Mouse (Mus musculus) left cerebral cortex, postnatal 10 days (tissue): ENCODE measurements around the gene Csrp3. TPM values are rescaled to one million over a fixed set of nuclear protein-coding genes. Genes with fewer than 3 reads are reported as not detected.
A peak's percentile ranks its signal among the peaks of the same experiment; 100 is the strongest.

Experiments
- DNase-seq, 2 experiments: peaks; one replicate each; pipeline ENCODE4 v3.0.0; 2021 to 2022; ENCODE audit warnings: low spot score in 2 of 2, mixed read lengths in 1 of 2; ENCODE audit errors: extremely low spot score in 1 of 2
- intact Hi-C: fragments of 180-260 bp; cut with DNase I; formaldehyde crosslinking; loops from one replicate; pipeline ENCODE4 v1.15.1; 2025
- total RNA-seq, 2 experiments: library from RNA; stranded (reverse); gene quantifications; 2 replicates each; pipeline ENCODE4 v1.2.3; 2021

Csrp3 gene
- not detected for total RNA-seq

DNA sequence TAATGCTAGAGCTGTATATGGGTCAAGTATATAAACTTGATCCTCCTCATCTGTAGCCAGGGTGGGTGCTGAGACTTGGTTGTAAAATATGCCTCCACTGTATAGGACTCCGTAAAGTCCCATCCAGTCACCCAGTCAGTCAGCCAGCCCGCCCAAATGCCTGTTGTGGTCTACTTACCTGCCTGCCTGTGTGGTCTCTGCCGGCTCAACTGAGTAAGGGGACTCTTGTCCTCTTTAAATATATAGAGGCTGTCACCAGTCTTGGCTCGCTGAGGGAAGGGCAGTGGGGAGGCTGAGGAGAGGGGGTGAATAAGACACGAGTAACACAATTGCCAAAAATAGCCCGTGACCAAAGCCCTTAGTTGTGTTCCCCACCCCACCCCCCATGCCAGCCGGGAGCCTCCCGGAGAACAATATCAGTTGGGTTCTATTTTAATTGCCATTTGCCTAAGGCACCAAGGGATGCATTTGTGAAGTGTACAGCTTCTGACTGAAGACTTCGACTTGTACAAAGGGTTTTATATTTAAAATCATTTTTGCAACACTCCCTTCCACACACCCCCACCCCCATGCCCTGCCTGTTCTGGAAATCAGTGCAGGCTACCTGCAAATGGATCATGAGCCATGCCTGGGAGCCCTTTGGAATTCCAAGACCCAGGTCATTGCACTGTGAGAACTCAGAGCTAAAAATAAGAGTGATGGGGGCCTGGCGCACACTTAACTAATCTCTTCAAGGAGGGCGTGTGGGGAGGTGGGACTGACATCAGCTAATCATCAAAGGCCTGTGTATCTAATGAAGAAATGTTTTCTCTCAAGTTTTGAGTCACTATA lies at the start of gene Csrp3:
Csrp3 (minus strand) TSS at position 214 of the 831 bp plus-strand sequence.
- intact Hi-C loops, result no loop called here
- DNase-seq, result no peak

DNA sequence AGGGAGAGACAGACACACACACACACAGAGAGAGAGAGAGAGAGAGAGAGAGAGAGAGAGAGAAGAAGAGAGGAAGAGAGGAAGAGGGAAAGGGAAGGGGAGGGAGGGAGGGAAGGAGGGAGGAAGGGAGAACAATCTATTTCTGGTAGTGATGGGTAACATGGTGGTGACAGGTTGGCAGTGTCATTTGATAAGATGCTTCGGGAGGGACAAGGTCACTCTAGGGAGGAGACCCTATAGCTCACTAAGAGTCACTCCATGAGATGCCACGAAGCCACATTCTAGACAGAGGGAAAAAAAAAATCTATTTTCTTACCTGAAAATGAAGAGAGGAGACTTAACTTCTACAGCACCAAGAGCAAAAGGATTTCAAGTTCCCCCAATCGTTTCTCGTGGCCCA lies 48.2 kb upstream of the Csrp3 start:
- intact Hi-C loops, result no loop called here
- no peak for DNase-seq

DNA sequence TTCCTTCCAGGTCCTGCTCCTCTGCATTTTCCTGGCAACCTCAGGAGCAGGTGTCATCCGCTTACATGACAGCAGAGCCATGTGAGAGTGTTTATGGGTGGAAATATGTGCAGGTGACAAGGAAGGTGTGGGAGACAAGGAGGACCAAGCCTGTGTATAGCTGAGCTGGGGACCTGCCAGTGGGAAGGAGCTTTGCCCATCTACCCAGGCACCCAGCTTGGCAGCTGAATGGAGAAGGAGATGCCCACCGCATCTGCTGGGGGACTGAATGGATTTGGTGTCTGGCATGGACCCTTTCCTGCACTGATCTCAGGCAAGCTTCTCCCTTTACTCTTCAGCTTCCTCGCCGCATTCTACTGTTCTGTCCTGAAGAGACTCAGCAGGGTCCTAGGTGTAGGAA lies 47.6 kb upstream of the Csrp3 start:
- DNase-seq, result no peak
- intact Hi-C loops, result no loop called here

GRCm38 (mm10) chr7:48894763-48895162 lies 46.9 kb upstream of the Csrp3 start:
- DNase-seq, result no peak
- intact Hi-C loops, result loop anchor here (1.0 kb wide), 1 partner anchor 227 kb away; no protein-coding TSS in a partner anchor

DNA sequence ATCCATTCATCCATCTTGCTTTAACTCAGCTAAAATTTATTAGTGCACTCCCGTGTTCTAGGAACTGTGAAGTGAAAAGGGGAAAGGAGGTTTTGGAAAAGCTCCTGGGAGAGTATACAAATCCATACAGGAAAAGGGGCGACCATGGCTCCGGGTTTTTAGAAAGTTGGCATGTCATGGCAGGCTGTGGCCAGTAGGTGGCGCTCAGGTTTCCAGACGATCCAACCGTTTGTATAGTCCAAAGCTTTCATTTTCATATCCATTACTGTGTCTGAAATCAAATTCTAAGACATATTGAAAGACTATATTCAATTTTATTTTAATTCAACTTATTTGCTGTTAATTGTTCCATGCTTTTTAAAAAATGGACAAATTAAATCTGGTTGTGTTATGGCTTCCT lies 46.3 kb upstream of the Csrp3 start:
- peak; percentile 61 to 71 for DNase-seq

DNA sequence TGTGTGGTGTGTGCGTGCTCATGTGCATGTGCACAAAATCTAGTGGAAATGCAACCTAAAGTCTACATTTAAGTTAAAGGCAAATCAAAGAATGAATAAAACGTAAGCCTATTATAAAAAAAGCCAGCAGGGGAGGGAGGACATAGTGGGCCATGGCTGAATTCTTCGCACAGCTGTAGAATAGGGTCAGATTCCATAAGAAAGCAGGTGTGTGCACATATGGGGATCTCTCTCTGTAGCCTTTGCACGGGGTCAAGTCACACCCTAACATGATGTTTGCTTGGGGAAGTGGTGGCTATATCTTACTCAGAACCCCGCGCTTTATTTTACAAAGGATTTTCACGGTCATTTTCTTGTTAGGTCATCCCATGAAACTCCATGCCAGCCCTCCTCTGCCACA lies 45.3 kb upstream of the Csrp3 start:
- intact Hi-C loops, result no loop called here
- no peak for DNase-seq

More for the DNA sequence above, 46.3 kb upstream of the Csrp3 start:
- intact Hi-C loops, result loop anchor here (1.0 kb wide), 1 partner anchor 227 kb away; no protein-coding TSS in a partner anchor

DNA sequence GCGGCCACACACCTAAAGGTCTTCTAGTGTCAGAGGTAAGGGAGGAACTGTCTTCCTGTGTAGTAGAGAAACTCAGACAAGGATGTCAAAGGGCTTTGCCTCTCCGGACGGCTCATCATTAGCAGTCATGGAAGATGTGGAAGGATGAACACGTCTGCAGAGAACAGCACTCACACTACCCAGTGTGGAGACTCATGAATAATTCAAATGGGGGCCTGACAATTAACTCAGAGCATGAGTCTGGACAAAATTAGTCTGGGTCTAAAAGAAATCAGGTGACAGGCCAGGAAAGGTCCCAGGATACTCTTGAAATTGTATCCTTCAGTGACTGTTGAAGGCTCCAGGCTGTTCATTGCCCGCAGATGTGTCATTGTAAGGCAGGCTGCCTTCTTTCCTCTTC lies 43.2 kb upstream of the Csrp3 start:
- intact Hi-C loops, result no loop called here

GRCm38 (mm10) chr7:48888751-48889150 lies 40.9 kb upstream of the Csrp3 start:
- intact Hi-C loops, result no loop called here
- no peak for DNase-seq

More for the DNA sequence above, 43.2 kb upstream of the Csrp3 start:
- DNase-seq, result no peak

DNA sequence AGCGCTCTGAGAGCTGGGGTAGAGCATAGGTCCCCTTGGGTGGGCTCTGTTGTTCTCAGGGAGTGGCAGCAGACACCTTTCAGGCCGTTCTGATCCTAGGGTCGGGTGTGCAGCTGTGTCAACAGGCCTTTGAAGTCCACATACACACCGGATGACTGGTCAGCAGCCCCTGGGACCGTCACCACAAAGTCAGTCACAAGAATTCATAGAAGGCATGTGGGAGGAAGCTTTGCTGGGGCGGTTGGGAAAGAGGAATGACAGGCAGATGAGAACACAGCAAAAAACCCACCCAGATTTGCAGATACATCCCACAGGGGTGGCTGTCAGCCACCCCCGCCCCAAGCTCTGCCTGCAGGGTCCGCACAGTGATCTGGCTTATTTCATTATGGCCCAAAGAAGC lies 40.1 kb upstream of the Csrp3 start:
- intact Hi-C loops, result no loop called here
- DNase-seq, result peak in 1 of 2 experiments; percentile 51

DNA sequence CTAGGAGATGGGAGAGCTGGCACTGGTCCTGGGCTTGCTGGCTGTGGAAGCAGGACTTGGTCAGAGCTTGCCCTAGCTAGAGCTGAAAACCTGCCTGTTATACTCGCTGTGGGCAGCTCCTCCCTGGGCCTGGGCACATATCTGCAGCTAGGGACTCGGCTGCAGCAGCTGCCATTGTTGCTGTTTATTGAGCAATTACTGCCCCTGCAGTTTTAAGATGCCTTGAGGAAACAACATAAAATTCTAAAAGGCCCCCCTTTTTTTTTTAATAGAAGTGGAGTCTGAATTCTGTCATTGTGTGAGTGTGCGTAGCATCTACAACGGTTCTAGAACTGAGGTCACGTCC lies 36.4 kb upstream of the Csrp3 start:
- intact Hi-C loops, result no loop called here
- DNase-seq, result no peak

DNA sequence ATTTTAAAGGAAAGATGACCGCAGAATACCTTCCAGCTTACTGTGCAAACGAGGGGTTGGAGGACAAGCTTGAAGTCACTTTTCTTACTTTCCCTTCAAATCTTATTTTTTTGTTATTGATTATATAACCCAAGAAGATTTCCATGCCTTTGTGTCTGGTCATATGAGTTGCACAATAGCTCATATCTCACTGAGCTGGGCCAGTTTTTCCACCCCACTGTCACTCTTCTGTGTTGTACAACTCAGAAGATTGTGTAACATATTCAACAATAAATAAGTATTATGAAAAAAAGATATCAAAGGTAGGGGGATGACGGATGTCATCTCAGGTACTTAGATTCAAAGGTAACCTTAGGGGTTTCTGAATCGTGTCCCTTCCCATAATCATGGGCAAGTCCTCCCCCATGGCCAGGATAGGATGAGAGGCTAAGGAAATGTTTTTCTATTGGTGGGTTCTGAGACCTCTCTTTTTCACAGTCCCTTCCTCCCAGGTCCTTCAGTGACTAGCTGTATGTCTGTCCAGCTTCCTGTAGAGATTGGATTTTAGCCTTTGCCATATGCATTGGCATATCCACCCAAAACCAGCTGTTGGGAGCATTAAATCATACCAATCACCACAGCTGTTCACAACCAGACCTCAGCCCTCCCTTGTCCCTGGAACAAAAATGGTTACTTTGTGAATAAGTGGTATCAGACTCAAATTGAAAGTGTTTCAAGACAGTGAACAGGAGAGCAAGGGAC lies 35.9 kb upstream of the Csrp3 start:
- intact Hi-C loops, result no loop called here

DNA sequence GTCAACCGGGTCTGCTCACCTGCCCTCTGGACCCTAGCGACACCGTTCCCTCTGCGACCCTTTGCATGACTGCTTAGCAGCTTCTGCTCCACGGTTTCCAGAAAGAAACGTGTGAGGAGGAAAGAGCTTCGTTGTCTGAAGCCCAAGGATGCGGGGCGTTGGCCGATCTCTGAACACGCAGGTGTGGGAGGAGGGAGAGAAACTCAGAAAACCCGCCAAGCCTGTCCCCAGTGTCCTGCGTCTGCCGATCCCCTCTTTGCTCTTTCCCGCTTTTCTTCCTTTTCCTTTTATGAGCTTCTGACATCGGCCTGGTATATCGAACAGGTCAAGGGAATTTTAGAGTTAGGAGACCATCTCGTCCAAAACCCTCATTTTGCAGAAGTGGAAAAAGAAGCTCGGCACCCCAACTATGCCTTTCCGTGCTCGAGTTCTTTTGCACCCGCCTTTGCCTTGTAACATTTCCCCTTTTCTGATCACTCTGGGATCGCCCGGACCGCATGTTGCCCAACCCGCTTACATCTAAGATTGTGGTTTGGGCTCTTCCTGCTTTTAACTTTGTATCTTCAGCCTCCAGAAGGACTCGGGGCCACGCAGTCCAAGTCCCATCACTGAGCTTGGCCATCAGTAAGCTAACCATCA lies 34.3 kb upstream of the Csrp3 start:
- DNase-seq, result no peak
- intact Hi-C loops, result no loop called here

More for the DNA sequence above, 35.9 kb upstream of the Csrp3 start:
- no peak for DNase-seq

DNA sequence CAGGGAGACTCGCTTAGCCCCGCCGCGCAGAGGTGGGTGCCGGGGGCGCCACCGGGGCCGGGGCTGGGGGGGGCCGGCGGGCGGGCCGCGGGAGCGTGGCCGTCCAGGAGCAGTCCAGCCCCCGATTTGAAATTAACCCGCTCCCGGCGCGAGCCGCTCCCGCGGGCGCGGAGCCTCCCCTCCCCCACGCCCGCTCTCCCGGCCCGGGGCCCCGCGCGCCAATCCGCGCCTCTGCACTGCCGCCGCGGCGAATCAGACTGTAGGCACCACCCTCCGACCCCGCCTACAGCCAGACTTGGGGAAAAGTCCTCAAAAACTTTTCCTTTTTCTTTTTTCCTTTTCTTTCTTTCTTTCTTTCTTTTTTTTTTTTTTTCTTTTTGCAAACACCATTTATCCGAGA lies 33.7 kb upstream of the Csrp3 start, which contains the start of gene E2f8:
E2f8 (minus strand) TSS at position 111 of the 400 bp plus-strand sequence.
- DNase-seq, result peak in 1 of 2 experiments; percentile 86
- intact Hi-C loops, result no loop called here

DNA sequence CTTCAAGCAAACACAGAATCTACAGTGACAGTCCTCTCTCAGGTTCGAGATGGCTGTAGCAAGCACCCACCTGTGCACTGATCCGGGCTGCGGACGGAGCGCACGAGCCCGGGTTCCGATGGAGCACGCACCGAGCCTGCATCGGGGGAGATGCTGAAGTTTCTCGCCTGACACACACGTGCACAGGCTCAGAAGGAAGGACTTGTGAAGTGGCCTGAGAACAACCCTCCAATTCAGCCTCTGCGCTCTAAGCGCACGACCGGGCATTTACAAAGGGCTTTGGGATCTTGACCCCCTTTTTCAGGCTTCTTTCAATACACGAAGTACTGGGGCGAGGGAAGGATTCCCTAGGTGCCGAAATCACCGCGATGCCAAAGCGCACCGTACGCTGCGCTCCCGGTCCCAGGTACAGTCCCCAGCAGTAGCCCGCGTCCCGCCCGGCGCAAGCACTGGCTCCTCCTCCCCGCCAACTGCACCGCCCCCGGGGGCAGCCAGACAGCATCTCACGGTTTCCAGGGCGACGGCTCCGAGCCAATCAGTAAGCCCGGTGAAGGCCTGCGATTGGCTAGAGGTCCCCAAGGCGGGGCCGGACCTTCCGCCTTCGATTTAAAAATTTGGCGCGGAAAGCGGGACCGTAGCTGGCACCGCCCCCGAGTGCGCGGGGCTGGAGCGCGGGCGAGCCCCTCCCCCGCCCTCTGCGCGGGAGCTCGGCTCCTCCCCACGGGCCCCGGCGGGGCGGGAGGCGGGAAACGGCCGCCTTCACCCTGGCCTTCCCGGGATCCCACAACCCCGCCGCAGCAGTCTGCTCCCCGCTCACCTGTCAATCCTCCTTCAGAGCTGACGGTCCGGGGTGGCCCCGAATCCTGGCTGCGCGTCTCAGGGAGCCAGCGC lies 33.0 kb upstream of the Csrp3 start:
- peak; percentile 96 to 99 for DNase-seq

DNA sequence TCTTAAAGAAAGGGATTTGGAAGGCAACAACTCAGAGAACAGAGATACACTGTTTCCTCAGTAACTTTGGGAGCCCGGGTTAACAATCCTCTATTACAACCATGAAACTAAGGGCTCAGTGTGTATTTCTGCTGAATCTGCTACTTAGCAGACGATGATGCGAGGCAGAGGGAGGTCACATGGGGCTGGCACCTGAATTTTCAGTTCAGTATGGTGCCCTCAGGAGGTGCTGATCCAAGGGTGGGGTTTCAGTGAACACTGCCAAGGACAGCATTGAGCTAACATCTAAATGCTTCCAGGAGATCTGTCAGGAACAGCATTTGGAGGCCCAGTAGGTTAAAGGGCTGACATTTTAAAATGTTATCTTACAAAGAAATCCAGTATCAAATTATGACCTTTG lies 31.7 kb upstream of the Csrp3 start:
- intact Hi-C loops, result loop anchor here (5.0 kb wide), 1 partner anchor 47 kb away; no protein-coding TSS in a partner anchor
- no peak for DNase-seq

More for the DNA sequence above, 33.0 kb upstream of the Csrp3 start:
- intact Hi-C loops, result no loop called here

GRCm38 (mm10) chr7:48877786-48878390 lies 30.1 kb upstream of the Csrp3 start:
- intact Hi-C loops, result loop anchor here (2.0 to 5.0 kb wide), 2 partner anchors 46 to 127 kb away; no protein-coding TSS in a partner anchor
- no peak for DNase-seq

DNA sequence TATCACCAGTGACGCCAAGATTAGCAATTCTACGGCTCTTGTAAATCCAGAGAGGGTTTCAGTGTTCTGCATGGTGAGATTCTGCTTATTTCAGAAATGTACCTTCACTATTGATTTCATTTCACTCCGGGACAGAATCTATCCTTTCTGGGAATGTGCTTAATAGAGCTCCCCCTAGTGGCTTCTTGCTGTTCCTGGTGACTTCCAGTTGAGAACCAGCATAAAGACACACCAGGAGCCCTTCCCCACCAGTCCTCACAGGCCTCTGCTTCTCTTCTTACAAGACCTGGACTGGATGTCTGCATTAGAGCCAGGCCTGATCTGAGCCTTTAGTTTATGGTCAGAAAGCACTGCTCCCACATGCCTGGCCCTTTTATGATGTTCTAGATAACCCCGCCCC lies 28.7 kb upstream of the Csrp3 start:
- peak in 1 of 2 experiments; percentile 49 for DNase-seq

DNA sequence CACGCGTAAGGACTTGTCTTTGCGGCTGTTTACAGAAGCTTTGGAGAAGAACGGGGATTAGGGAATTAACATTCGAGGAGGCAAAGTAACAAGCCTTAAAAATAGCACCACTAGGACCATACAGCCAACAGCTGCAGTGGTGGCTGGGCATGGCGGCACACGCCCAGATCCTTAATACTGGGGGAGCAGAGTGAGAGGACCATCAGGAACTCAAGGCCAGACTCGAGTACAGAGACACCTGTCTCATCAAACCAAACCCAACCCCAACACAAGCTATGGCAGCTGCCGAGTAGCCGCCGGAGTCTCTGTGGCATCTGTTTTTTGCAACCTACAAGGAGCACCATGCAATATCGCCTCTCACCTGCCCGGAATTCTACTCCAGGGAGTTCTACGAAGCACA lies 27.3 kb upstream of the Csrp3 start:
- DNase-seq, result no peak
- intact Hi-C loops, result loop anchor here (5.0 kb wide), 1 partner anchor 43 kb away; no protein-coding TSS in a partner anchor

More for the DNA sequence above, 28.7 kb upstream of the Csrp3 start:
- intact Hi-C loops, result loop anchor here (2.0 to 5.0 kb wide), 2 partner anchors 44 to 126 kb away; no protein-coding TSS in a partner anchor
